Mouse (Mus musculus) bone marrow macrophage, adult 2 months (primary cell): ENCODE results near the gene Erc2.

ENCODE experiments used
- CTCF ChIP-seq: IDR thresholded peaks from 2 replicates; pipeline ENCODE4 v1.5.1; 2012; ENCODE audit warnings: low read depth, mild to moderate bottlenecking, low read length, moderate library complexity
- POLR2A ChIP-seq: IDR thresholded peaks from 2 replicates; pipeline ENCODE4 v1.6.1; 2012; ENCODE audit warnings: mild to moderate bottlenecking, low read depth, low read length, borderline replicate concordance

DNA sequence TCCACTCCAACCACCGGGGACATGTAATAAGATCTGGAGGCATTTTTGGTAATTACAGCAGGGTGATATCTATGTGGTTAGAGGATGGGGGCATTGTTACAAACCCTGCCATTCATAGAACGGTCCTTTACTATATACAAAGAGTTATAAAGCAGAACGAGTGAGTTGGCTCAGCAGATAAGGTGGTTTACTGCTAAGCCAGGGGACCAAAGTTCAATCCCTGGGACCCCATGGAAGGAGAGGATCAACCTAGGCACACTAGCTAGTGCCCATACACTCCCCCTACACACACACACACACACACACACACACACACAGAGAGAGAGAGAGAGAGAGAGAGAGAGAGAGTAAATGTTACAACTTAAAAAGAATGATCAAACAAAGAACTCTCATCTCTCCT is 835.2 kb downstream of the Erc2 start:
- TF ChIP-seq CTCF, result no peak
- no peak for TF ChIP-seq POLR2A
